Mouse (Mus musculus): ENCODE measurements around the gene Ccdc169. TPM values are rescaled to one million over a fixed set of nuclear protein-coding genes. Genes with fewer than 3 reads are reported as not detected.
A peak's percentile ranks its signal among the peaks of the same experiment; 100 is the strongest.

Ccdc169 gene
- polyA plus RNA-seq (2011; ENCODE audit: insufficient read length, low read depth, missing spikeins) = 0.17 and 0.35 TPM in 2 replicates

- H3K4me1 ChIP-seq (ENCODE audit: control insufficient read depth, insufficient read depth, low read length) = no peaks in the 10 kb centered on the region
- TF ChIP-seq CTCF (IDR thresholded peaks at IDR 0.05; ENCODE audit: borderline replicate concordance, insufficient read depth, low read length) (no peak), POLR2A (IDR thresholded peaks at IDR 0.05; ENCODE audit: low read depth, low read length) (no peak)
- no peak within 1 kb of the TSS for H3K27ac ChIP-seq (ENCODE audit: insufficient read depth, low read length)
- H3K4me3 ChIP-seq (ENCODE audit: insufficient read depth, low read length) = no peak within 1 kb of the TSS
These were observed at the start of gene Ccdc169 for GRCm38 (mm10) chr3:55137039-55137438. Gene Ccdc169, plus strand, starts transcription at chr3:55137339.

DNA sequence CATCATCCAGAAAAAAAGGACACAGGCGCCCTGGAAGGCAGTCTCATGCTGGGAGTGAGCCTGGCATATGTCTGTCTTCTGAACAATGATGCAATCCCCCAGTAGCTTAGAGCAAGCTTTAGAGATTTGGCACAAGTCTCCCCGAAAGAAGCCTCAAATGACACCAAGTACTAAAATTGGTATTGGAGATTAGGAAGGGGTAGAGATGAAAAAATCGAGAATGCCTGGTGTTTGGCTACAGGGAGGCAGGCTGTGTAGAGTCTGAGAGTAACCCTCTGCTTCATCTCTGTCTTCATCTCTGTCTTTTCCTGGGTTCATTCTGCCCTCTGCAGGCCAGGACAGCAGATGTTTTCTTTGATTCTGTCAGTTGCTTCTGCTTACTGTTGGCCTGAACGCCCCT, 49.8 kb upstream of the Ccdc169 start:
- H3K4me3 ChIP-seq (ENCODE audit: insufficient read depth, low read length) = no peak overlapping the region
- no peak for TF ChIP-seq CTCF (IDR thresholded peaks at IDR 0.05; ENCODE audit: borderline replicate concordance, insufficient read depth, low read length)
- TF ChIP-seq POLR2A (IDR thresholded peaks at IDR 0.05; ENCODE audit: low read depth, low read length) = no peak
- H3K4me1 ChIP-seq (ENCODE audit: control insufficient read depth, insufficient read depth, low read length) = no peaks in the 10 kb centered on the region
- H3K27ac ChIP-seq (ENCODE audit: insufficient read depth, low read length) = 0 out of 2 replicates have a peak overlapping the region, but pooled peaks have one; percentile 8

DNA sequence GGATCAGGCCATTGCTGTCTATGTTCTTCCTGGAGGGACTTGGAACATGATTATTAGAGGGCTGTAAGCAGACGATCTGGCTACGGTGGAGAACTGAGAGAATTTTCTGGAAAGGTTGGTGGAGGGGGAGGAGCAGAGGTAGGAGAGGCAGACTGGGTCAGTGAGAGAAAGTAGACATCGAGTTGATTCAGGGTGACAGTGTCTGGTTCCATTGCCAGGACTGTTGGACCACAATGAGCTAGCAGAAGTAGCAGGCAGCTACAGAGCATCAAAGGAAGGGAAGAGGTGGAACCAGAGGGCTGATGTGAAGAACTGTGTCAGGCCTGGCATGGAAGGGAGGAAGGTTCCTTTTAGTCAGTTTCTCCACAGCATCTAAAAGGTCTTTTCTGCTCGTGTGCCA, 48.8 kb upstream of the Ccdc169 start:
- H3K4me3 ChIP-seq (ENCODE audit: insufficient read depth, low read length) = no peak overlapping the region
- TF ChIP-seq POLR2A (IDR thresholded peaks at IDR 0.05; ENCODE audit: low read depth, low read length) (no peak), CTCF (IDR thresholded peaks at IDR 0.05; ENCODE audit: borderline replicate concordance, insufficient read depth, low read length) (no peak)
- H3K4me1 ChIP-seq (ENCODE audit: control insufficient read depth, insufficient read depth, low read length) = no peaks in the 10 kb centered on the region
- H3K27ac ChIP-seq (ENCODE audit: insufficient read depth, low read length) = no peak overlapping the region

DNA sequence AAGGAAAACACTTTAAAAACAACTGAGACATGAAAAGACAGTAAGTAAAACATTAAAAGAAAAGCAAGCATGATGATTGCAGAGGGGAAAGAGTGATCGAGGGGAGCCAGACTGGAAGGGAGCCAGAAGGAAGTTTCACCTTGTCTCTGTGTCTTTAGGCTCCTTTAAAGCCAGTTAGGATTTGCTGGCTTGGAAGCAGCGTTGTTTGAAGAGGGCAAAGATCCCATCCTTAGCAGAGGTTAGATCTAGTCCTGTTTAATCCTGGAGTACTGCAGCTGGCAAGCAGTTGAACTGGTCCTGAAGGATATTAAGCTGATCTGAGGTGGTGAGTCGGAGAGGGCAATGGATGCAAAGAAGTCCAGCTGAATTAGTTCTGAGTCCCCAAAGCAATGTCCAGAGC, 48.3 kb upstream of the Ccdc169 start:
- TF ChIP-seq POLR2A (IDR thresholded peaks at IDR 0.05; ENCODE audit: low read depth, low read length) = no peak
- no peak for TF ChIP-seq CTCF (IDR thresholded peaks at IDR 0.05; ENCODE audit: borderline replicate concordance, insufficient read depth, low read length)
- no peak overlapping the region for H3K4me3 ChIP-seq (ENCODE audit: insufficient read depth, low read length)
- no peak overlapping the region for H3K27ac ChIP-seq (ENCODE audit: insufficient read depth, low read length)
- no peaks in the 10 kb centered on the region for H3K4me1 ChIP-seq (ENCODE audit: control insufficient read depth, insufficient read depth, low read length)

GRCm38 (mm10) chr3:55089291-55089690, 47.8 kb upstream of the Ccdc169 start:
- TF ChIP-seq CTCF (IDR thresholded peaks at IDR 0.05; ENCODE audit: borderline replicate concordance, insufficient read depth, low read length) (no peak), POLR2A (IDR thresholded peaks at IDR 0.05; ENCODE audit: low read depth, low read length) (no peak)
- H3K4me1 ChIP-seq (ENCODE audit: control insufficient read depth, insufficient read depth, low read length) = no peaks in the 10 kb centered on the region
- no peak overlapping the region for H3K4me3 ChIP-seq (ENCODE audit: insufficient read depth, low read length)
- H3K27ac ChIP-seq (ENCODE audit: insufficient read depth, low read length) = no peak overlapping the region

- Histone ChIP-seq H3K4me1 (ENCODE audit: control insufficient read depth, insufficient read depth, low read length) (peaks cover 8% of the 10 kb centered on the region), H3K27ac (ENCODE audit: insufficient read depth, low read length) (no peak overlapping the region), H3K4me3 (ENCODE audit: insufficient read depth, low read length) (no peak overlapping the region)
- TF ChIP-seq CTCF (IDR thresholded peaks at IDR 0.05; ENCODE audit: borderline replicate concordance, insufficient read depth, low read length) (no peak), POLR2A (IDR thresholded peaks at IDR 0.05; ENCODE audit: low read depth, low read length) (no peak)
These were observed 44.0 kb upstream of the Ccdc169 start for GRCm38 (mm10) chr3:55093161-55093560.

DNA sequence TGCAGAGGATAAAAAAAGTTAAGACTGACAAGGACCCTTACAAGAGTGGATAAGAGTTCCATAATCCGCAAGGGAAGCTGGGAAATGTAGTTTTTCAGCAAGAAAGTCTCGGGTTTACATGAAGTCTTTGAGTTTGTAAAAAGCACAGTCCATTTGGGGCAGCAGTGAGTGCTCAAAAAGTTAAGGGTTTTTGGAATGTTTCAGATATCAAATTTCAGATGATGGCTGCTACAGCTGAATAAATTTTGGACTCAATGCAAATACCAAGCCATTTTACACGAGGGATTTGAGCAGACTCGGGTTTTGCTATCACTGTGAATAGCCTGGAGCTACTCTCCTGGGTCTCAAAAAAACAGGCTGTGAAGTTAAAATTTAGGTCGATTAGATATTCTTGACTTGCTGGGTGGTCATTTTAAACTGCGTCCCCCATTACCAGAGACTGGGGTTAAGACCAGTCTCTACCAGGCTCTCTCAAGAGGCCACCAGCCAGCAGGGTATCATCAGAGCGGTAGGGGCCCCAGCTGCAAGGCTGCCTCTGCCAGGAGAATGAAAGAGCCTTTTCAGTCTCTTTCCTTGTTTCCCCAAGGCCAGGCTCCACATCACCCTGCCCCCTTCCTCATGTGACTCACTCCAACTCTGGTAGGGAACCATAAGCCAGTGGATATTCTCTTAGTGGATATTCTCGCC, 41.0 kb upstream of the Ccdc169 start:
- TF ChIP-seq CTCF (IDR thresholded peaks at IDR 0.05; ENCODE audit: borderline replicate concordance, insufficient read depth, low read length) (no peak), POLR2A (IDR thresholded peaks at IDR 0.05; ENCODE audit: low read depth, low read length) (peak; percentile 6; the same call in 1 of the 2 replicates)

GRCm38 (mm10) chr3:55096655-55097005, 40.5 kb upstream of the Ccdc169 start:
- TF ChIP-seq POLR2A (IDR thresholded peaks at IDR 0.05; ENCODE audit: low read depth, low read length) (no peak), CTCF (IDR thresholded peaks at IDR 0.05; ENCODE audit: borderline replicate concordance, insufficient read depth, low read length) (no peak)
- Histone ChIP-seq H3K4me3 (ENCODE audit: insufficient read depth, low read length) (no peak overlapping the region), H3K4me1 (ENCODE audit: control insufficient read depth, insufficient read depth, low read length) (peaks cover 8% of the 10 kb centered on the region), H3K27ac (ENCODE audit: insufficient read depth, low read length) (peak overlapping the region; percentile 99)

More for the DNA sequence above, 41.0 kb upstream of the Ccdc169 start:
- peaks cover 8% of the 10 kb centered on the region for H3K4me1 ChIP-seq (ENCODE audit: control insufficient read depth, insufficient read depth, low read length)
- no peak overlapping the region for H3K4me3 ChIP-seq (ENCODE audit: insufficient read depth, low read length)
- H3K27ac ChIP-seq (ENCODE audit: insufficient read depth, low read length) = peak overlapping the region; percentile 99

- Histone ChIP-seq H3K4me3 (ENCODE audit: insufficient read depth, low read length) (no peak overlapping the region), H3K27ac (ENCODE audit: insufficient read depth, low read length) (peak overlapping the region; percentile 99), H3K4me1 (ENCODE audit: control insufficient read depth, insufficient read depth, low read length) (peaks cover 8% of the 10 kb centered on the region)
- no peak for TF ChIP-seq CTCF (IDR thresholded peaks at IDR 0.05; ENCODE audit: borderline replicate concordance, insufficient read depth, low read length)
- TF ChIP-seq POLR2A (IDR thresholded peaks at IDR 0.05; ENCODE audit: low read depth, low read length) = no peak
These were observed 40.0 kb upstream of the Ccdc169 start for GRCm38 (mm10) chr3:55097186-55097585.

DNA sequence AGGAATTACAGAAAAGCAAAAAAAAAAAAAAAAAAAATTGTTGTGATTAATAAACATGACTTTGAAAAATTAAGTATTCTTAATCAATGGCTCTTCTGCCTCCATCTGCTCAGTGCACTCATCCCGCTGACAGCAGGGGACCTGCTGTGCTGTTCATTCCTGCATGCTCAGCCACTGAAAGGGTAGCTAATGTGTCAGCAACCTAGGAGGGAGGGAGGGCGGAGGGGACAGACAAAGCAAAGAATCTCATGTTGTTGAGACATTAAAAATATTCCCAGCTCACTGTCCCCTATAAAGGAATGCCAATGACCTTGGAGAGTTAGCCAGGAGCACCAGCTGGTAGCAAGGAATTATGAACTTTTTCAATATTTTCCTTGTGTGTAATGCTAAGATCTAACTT, 39.1 kb upstream of the Ccdc169 start:
- H3K4me3 ChIP-seq (ENCODE audit: insufficient read depth, low read length) = no peak overlapping the region

More for the DNA sequence above, 39.1 kb upstream of the Ccdc169 start:
- TF ChIP-seq CTCF (IDR thresholded peaks at IDR 0.05; ENCODE audit: borderline replicate concordance, insufficient read depth, low read length) (no peak), POLR2A (IDR thresholded peaks at IDR 0.05; ENCODE audit: low read depth, low read length) (no peak)
- Histone ChIP-seq H3K27ac (ENCODE audit: insufficient read depth, low read length) (no peak overlapping the region), H3K4me1 (ENCODE audit: control insufficient read depth, insufficient read depth, low read length) (peaks cover 8% of the 10 kb centered on the region)
